Mouse (Mus musculus) layer of hippocampus, postnatal 10 days (tissue): ENCODE results near the gene Ccl21a. TPM values are rescaled to one million over a fixed set of nuclear protein-coding genes. Genes with fewer than 3 reads are reported as not detected.
"Not testable (repeated sequence)": the region's sequence is repeated elsewhere in the genome, so short reads cannot be mapped to it uniquely, and the experiment has no call there.

ENCODE experiments used
- DNase-seq, 2 experiments: peaks; one replicate each; pipeline ENCODE4 v3.0.0; 2021; ENCODE audit warnings: low spot score in 2 of 2
- long read RNA-seq: library from polyadenylated mRNA; stranded (forward); transcript quantifications from one replicate; pipeline ENCODE4 v2.0.0, GENCODE M21; 2023
- total RNA-seq, 2 experiments: library from RNA; stranded (reverse); gene quantifications; 2 replicates each; pipeline ENCODE4 v1.2.3; 2021

The Ccl21a gene
- not detected for total RNA-seq
- long read RNA-seq, partial matches to known transcripts, result 0 of 2 reads
- long read RNA-seq, other reads (novel, unspliced or antisense), result 2 of 2 reads

DNA sequence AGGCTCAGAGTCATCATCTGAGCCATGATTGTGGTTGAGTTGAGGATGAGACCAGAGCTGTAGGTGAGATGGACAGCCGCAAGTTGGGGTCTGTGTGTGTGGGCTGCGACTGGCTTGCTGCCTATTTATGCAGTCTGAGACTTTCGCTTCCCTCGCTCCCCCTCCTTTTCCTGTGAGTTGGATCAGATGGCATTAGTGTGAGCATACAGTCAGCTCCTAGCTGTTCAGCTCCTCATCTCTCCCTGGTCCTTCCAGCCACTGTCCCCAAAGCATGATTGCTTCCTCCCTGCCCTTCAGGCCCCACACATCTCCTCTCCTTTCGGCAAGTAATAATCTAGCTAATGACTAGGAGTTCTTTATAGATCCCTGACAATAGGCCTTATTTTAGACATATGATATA lies at the start of gene Ccl21a:
TSS of gene Ccl21a (minus strand) at position 101 of the 400 bp plus-strand sequence.
- not testable (repeated sequence) for DNase-seq

DNA sequence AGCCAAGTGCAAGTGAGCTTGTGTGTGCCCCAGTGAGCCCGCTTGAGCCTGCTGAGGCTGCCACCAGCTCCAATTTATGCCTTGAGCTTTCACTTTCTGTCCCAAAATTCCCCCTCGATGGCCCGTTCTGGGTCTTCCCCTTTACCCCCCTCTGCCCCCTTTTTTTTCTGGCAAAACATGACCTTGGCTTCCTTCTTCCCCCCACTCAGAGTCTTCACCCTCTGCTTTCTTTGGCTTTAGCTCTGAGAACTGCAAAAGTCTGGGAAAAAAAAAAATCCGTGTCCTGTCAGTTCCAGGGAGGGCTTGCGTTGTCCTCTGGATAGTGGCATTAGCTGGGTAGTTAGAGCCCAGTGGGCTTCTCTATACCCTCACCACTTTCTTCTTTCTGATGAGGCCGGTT lies 17.3 kb downstream of the Ccl21a start, which contains the start of gene Ccl19:
TSS of gene Ccl19 (minus strand) at position 101 of the 400 bp plus-strand sequence.
- DNase-seq, result not testable (repeated sequence)

DNA sequence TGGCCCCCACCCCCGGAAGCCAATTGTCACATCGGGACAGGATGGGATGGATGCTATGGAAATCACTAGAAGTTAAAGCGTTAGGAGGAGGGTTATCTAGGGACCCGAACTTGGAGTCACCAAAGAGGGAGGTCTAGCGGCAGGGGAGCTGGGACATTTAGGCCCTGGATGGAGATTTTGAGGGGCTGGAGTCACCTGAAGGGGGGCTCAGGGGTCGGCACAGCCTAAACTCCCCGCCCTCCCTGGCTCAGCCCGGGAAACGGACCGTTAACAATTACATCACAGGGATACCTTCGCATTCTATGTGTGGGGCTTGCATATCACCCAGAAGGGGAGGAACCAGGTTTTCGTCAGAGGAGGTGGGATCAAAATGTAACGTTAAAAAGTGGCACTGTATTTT lies 38.5 kb downstream of the Ccl21a start, which contains the start of gene 4930578G10Rik:
TSS of gene 4930578G10Rik (plus strand) at position 301 of the 400 bp plus-strand sequence.
- DNase-seq, result not testable (repeated sequence)

Other genes with a start within 250 kb of the Ccl21a start
- gene Fam205a2, start 245.8 kb downstream of the Ccl21a start, total RNA-seq, result not detected
- gene Gm10591, start 161.8 kb downstream of the Ccl21a start, total RNA-seq, result not detected
- gene Gm2564, start 144.3 kb downstream of the Ccl21a start, total RNA-seq, result 10 to 100 TPM; 11.5 to 12.2 TPM
- gene Ccl27b, start 118.7 kb downstream of the Ccl21a start, total RNA-seq, result 1 to 10 TPM in 1 of 2 experiments, not detected in 1; 1.6 TPM
- not detected for gene Il11ra2, start 112.1 kb downstream of the Ccl21a start, total RNA-seq
- gene 4930578G10Rik, start 38.4 kb downstream of the Ccl21a start, total RNA-seq, result 1 to 10 TPM; 1.4 to 2.5 TPM
- under 1 TPM in 1 of 2 experiments, not detected in 1; 0.96 TPM for gene Ccl19, start 17.4 kb downstream of the Ccl21a start, total RNA-seq
- gene Fam205a1, start 79.9 kb upstream of the Ccl21a start, total RNA-seq, result under 1 TPM in 1 of 2 experiments, not detected in 1; 0.22 TPM
- gene Gm12394, start 82.8 kb upstream of the Ccl21a start, total RNA-seq, result 1 to 10 TPM in 1 of 2 experiments, under 1 TPM in 1; 0.91 to 1.4 TPM
- gene Fam205c, start 100.2 kb upstream of the Ccl21a start, total RNA-seq, result under 1 TPM in 1 of 2 experiments, not detected in 1; 0.38 TPM
- 100 to 1,000 TPM; 129 to 142 TPM for gene Phf24, start 142.7 kb upstream of the Ccl21a start, total RNA-seq
- 100 to 1,000 TPM; 192 to 205 TPM for gene Dnajb5, start 175.8 kb upstream of the Ccl21a start, total RNA-seq
- gene 1700022I11Rik, start 195.6 kb upstream of the Ccl21a start, total RNA-seq, result not detected
- 100 to 1,000 TPM; 249 to 263 TPM for gene Vcp, start 226.5 kb upstream of the Ccl21a start, total RNA-seq
- 10 to 100 TPM in 1 of 2 experiments, 1 to 10 TPM in 1; 8.4 to 11.9 TPM for gene Fancg, start 236.5 kb upstream of the Ccl21a start, total RNA-seq